Mouse (Mus musculus) liver, embryonic 12.5 days (tissue): ENCODE data around the gene 4430402I18Rik. TPM values are rescaled to one million over a fixed set of nuclear protein-coding genes. Genes with fewer than 3 reads are reported as not detected.

ENCODE experiments used
- ATAC-seq: fragments of 200-750 bp; cut with Nextera tagmentation; 2 replicates; pipeline ENCODE4 v1.8.0; 2017; ENCODE audit warnings: moderate number of reproducible peaks, mild to moderate bottlenecking, moderate library complexity
- H3K27ac ChIP-seq: fragments of 300-500 bp; sonication (generic); 2 replicates; pipeline ENCODE4 v1.5.1; 2016; ENCODE audit warnings: mild to moderate bottlenecking
- H3K27me3 ChIP-seq: fragments of 300-500 bp; sonication (generic); replicated peaks from 2 replicates; pipeline ENCODE4 v1.6.1; 2016; ENCODE audit warnings: mild to moderate bottlenecking, moderate library complexity
- H3K36me3 ChIP-seq: fragments of 300-500 bp; sonication (generic); 2 replicates; pipeline ENCODE4 v1.6.1; 2016; ENCODE audit warnings: mild to moderate bottlenecking, moderate library complexity
- H3K4me1 ChIP-seq: fragments of 300-500 bp; sonication (generic); 2 replicates; pipeline ENCODE4 v1.6.1; 2016
- H3K4me2 ChIP-seq: fragments of 300-500 bp; sonication (generic); 2 replicates; pipeline ENCODE4 v1.6.1; 2016; ENCODE audit warnings: mild to moderate bottlenecking, moderate library complexity
- H3K4me3 ChIP-seq: fragments of 300-500 bp; sonication (generic); 2 replicates; pipeline ENCODE4 v1.5.1; 2016; ENCODE audit warnings: mild to moderate bottlenecking, moderate library complexity
- H3K9ac ChIP-seq: fragments of 300-500 bp; sonication (generic); 2 replicates; pipeline ENCODE4 v1.6.1; 2016; ENCODE audit warnings: mild to moderate bottlenecking, moderate library complexity
- H3K9me3 ChIP-seq: fragments of 300-500 bp; sonication (generic); replicated peaks from 2 replicates; pipeline ENCODE4 v1.6.1; 2016; ENCODE audit warnings: mild to moderate bottlenecking, moderate library complexity
- WGBS: fragments of 180-500 bp; shearing (Covaris S2); methylation state at CpG from one replicate; pipeline ENCODE4 v1.1.7; 2016; ENCODE audit not compliant: insufficient replicate concordance; 5-methylcytosine and 5-hydroxymethylcytosine counted together
- polyA plus RNA-seq: library from polyadenylated mRNA; unstranded; fragments of >200 nt; fragmentation: Nextera tagmentation; extraction: Ambion mirVana; gene quantifications from 2 replicates; pipeline ENCODE4 v1.2.1, GENCODE M21; 2016

4430402I18Rik gene
- polyA plus RNA-seq, 1 experiment from 2014 or later: 0.85 TPM

DNA sequence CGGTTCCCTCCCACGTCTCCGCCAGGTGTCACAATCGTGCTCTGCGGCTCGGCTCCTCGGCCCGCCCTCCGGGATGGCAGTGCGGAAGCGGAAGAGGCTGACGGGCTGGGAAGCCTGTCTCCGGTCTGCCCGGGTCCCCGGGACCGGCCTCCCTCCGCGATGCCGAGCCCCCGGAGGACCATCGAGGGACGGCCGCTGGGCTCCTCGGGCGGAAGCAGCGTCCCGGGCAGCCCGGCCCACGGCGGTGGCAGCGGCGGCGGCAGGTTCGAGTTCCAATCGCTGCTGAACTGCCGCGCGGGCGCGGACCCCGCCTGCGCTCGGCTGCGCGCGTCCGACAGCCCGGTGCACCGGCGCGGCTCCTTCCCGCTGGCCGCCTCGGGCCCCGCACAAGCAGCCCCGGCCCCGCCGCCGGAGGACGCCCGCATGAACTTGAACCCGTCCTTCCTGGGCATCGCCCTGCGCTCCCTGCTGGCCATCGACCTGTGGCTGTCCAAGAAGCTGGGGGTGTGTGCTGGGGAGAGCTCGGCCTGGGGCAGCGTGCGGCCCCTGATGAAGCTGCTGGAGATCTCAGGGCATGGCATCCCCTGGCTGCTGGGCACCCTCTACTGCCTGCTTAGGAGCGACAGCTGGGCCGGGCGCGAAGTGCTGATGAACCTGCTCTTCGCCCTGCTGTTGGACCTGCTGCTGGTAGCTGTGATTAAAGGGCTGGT is 3.6 kb downstream of the 4430402I18Rik start, which contains the start of gene Plpp6:
Gene Plpp6 (plus strand): TSS at position 112 of the 710 bp plus-strand sequence.
- Histone ChIP-seq H3K27ac (no peak within 1 kb of the TSS), H3K9me3 (no peaks in the 10 kb centered on the region), H3K27me3 (peaks cover 29% of the 10 kb centered on the region; the same call in 1 of the 2 replicates), H3K9ac (peak within 1 kb of the TSS; percentile 85), H3K4me1 (peaks cover 10% of the 10 kb centered on the region), H3K4me3 (peak within 1 kb of the TSS; percentile 80), H3K36me3 (no peaks in the 10 kb centered on the region), H3K4me2 (peak within 1 kb of the TSS; percentile 97)
- ATAC-seq: peak; percentile 81
- whole genome bisulfite sequencing: under 1% methylated on average over 73 of the region's 73 CpGs

DNA sequence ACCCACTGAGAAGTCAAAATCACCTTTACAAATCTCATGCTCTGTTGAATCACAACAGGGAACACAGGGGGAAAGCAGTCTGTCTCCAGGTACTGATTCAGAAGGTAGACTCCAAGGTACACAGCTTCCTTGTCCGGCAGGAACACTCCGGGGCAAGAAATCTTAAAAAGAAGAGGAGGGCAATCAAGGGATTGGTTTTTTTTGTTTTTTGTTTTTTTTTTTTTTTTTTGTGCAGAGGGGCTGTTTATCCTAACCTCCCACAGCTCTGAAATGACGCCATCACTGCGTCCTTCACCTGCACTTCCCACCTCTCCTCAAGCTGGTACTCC is 4.1 kb downstream of the 4430402I18Rik start:
- H3K4me3 ChIP-seq: peak overlapping the region; percentile 80
- H3K36me3 ChIP-seq: no peaks in the 10 kb centered on the region
- peaks cover 29% of the 10 kb centered on the region; the same call in 1 of the 2 replicates for H3K27me3 ChIP-seq
- no peak overlapping the region for H3K27ac ChIP-seq
- ATAC-seq: no peak
- H3K4me2 ChIP-seq: peak overlapping the region; percentile 97
- H3K4me1 ChIP-seq: peaks cover 10% of the 10 kb centered on the region
- no peak overlapping the region; the same call in 1 of the 2 replicates for H3K9ac ChIP-seq
- no peaks in the 10 kb centered on the region for H3K9me3 ChIP-seq
- WGBS: 12% methylated on average over 4 of the region's 4 CpGs

DNA sequence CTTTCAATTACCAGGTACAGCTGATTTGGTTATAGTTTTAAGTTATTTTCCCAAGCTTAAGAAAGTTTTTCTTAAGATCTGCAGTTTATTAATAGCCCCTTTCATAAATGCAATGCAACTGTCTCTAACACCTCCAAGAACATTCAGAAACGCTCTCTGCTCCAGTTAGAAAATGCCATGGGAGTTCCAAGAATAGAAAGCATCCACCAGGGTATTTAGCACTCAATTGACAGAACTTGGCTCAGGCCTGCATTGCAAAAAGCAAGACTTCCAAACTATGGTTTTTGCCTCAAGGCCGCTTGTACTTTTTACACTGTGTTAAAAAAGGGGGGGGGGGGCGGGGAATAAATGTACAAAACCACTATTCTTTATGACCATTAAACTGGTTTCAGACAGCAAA is 4.5 kb downstream of the 4430402I18Rik start:
- 40% methylated on average over 3 of the region's 3 CpGs for WGBS
- Histone ChIP-seq H3K27me3 (peaks cover 29% of the 10 kb centered on the region; the same call in 1 of the 2 replicates), H3K27ac (no peak overlapping the region), H3K9ac (no peak overlapping the region), H3K36me3 (no peaks in the 10 kb centered on the region), H3K4me1 (peaks cover 10% of the 10 kb centered on the region), H3K4me3 (no peak overlapping the region), H3K4me2 (peak overlapping the region; percentile 97), H3K9me3 (no peaks in the 10 kb centered on the region)
- no peak for ATAC-seq

DNA sequence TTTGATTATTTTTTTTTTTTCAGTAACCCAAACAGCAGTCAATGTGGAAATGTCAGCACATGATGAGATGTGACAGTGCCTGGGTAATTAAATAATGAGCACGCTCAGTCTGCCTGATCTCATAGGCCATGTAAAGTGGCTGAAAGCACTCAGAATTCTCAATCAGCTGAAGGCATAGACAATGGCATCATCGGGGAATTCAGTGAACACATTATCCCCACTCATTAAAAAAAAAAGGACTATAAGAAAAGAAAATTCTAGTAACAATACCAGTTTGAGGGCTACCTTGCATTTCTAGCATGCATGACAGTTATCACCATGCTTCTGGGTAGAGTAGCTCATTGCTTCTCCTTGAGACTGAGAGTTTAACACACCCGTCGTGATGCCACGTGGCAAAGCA is 16.3 kb downstream of the 4430402I18Rik start:
- H3K9ac ChIP-seq: no peak overlapping the region
- no peak overlapping the region for H3K4me3 ChIP-seq
- H3K27me3 ChIP-seq: 0 out of 2 replicates have a peak, but pooled peaks cover 3% of the 10 kb centered on the region
- no peaks in the 10 kb centered on the region for H3K36me3 ChIP-seq
- H3K27ac ChIP-seq: no peak overlapping the region
- no peaks in the 10 kb centered on the region for H3K4me1 ChIP-seq
- H3K4me2 ChIP-seq: no peak overlapping the region
- no peak for ATAC-seq
- H3K9me3 ChIP-seq: no peaks in the 10 kb centered on the region
- 73% methylated on average over 5 of the region's 5 CpGs for WGBS

DNA sequence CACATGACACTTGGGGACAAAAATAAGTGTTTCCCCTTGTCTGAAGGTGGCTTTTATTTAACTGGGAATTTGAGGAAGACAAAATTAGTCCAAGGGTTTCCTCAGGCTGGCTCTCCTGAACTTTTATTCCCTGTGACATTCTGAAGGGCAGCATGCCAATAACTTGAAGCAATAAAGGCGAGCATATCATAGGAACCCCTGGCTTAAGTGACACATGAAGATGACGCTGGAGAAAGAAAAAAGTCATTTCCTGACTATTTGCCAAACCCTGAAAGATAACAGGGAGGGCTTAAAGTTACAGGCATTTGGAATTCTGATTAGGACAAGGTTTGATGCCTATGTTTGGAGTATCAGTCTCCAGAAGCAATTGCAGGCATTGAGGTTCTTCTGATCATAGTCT is 20.3 kb downstream of the 4430402I18Rik start:
- Histone ChIP-seq H3K9me3 (no peaks in the 10 kb centered on the region), H3K4me3 (no peak overlapping the region), H3K4me1 (no peaks in the 10 kb centered on the region), H3K4me2 (no peak overlapping the region), H3K27ac (no peak overlapping the region), H3K27me3 (0 out of 2 replicates have a peak, but pooled peaks cover 3% of the 10 kb centered on the region), H3K36me3 (no peaks in the 10 kb centered on the region), H3K9ac (no peak overlapping the region)
- ATAC-seq: no peak
- 18% methylated on average over 2 of the region's 2 CpGs for WGBS

DNA sequence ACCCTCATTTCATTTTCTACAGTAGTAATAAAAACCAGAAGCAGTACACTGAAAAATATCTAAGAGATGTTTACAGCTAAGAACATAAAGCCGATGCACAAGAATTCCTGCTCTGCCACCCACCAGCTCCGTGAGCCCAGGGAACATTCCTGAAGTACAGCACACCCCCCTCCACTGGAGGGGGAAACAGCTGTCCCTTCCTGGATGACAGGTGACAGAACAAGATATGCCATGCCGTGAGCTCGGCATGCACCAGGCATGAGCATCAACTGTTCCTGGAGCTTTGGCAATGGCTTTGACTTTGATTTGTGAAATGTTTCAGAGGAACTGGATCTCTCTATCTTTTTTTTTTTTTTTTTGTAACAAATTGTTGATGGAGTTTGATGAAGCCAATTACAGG is 20.8 kb downstream of the 4430402I18Rik start:
- 27% methylated on average over 4 of the region's 4 CpGs for WGBS
- Histone ChIP-seq H3K9ac (no peak overlapping the region), H3K27me3 (0 out of 2 replicates have a peak, but pooled peaks cover 3% of the 10 kb centered on the region), H3K9me3 (no peaks in the 10 kb centered on the region), H3K4me1 (no peaks in the 10 kb centered on the region), H3K4me2 (no peak overlapping the region), H3K27ac (no peak overlapping the region), H3K4me3 (no peak overlapping the region), H3K36me3 (no peaks in the 10 kb centered on the region)
- no peak for ATAC-seq

DNA sequence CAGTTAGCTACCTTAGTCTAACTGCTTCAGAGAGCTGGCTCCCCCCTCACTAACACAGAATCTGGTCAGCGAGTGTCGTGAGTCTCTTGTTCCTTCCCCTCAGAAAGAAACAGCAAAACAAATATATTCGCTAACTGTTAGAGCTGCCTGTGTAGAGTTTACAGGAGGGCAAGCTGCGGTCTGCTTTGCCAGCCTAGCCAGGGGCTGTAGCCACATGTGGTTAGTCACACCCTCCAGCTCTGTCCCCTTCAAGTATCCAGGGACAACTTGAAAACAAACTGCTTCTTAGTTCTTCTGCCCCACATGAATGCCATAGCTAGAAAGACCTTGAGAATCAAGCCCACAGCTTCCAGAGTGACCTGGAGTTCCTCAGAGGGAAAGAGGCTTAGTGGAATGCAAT is 26.3 kb downstream of the 4430402I18Rik start:
- Histone ChIP-seq H3K4me3 (no peak overlapping the region), H3K36me3 (no peaks in the 10 kb centered on the region), H3K27ac (no peak overlapping the region), H3K4me2 (no peak overlapping the region), H3K9me3 (no peaks in the 10 kb centered on the region), H3K4me1 (peaks cover 3% of the 10 kb centered on the region; the same call in 1 of the 2 replicates), H3K9ac (no peak overlapping the region), H3K27me3 (no peaks in the 10 kb centered on the region)
- 54% methylated on average over 4 of the region's 4 CpGs for WGBS
- no peak for ATAC-seq

DNA sequence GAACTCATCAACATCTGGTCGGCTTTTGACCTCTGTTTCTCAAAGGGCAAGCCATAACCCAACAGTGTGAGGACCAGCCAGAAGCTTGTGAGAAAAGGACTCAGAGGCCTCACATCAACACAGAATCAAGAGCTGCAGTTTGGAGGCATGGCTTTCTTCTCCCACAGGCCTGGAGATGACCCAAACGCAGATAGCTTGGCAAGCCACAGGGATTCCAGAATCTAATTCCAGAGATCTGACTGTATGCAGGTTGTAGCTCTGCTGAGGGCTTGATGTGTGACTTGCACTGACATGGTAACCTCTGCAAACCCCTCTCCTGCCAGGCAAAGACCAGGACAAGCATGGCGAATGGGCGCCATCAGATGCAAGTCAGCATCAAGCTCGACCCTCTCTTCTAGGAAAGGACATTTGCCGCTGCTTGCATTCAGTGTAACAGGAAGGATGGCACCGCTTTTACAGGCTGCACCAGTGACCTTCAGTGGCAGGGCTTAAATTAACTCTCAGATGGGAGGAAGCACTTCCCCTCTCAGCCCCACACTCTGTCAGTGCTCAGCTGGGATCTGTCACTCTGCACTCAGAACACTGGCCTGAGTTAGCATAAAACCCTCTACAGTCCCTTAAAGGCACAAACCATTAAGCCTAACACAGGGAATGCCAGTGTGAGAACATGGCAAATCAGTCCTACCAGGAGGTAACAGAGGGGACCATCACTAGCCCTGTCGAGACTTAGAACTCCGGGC is 27.3 kb downstream of the 4430402I18Rik start:
- WGBS: 47% methylated on average over 9 of the region's 9 CpGs

DNA sequence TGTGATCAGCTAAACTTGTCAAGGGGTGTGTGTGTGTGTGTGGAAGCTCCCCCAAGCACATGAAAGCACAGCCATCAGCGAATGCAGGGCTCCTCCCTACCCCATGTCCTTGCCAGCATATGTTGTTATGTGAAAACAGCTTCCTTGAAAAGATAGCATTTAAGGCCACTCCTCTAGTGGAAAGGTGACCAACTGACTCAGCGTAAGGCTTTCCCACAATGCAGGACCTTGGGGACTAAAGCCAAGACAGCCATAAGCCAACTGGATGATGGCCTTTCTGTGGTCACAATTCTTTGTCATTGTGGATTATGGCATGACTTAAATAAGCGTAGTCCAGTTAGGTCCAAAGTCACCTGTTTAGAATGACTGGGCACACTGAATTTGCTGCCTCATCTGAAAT is 32.7 kb downstream of the 4430402I18Rik start:
- Histone ChIP-seq H3K4me3 (no peak overlapping the region), H3K27me3 (no peaks in the 10 kb centered on the region), H3K4me1 (no peaks in the 10 kb centered on the region), H3K27ac (no peak overlapping the region), H3K9ac (no peak overlapping the region), H3K36me3 (no peaks in the 10 kb centered on the region), H3K9me3 (no peaks in the 10 kb centered on the region), H3K4me2 (no peak overlapping the region)
- ATAC-seq: no peak
- WGBS: 67% methylated on average over 3 of the region's 3 CpGs

More for the DNA sequence above, 27.3 kb downstream of the 4430402I18Rik start:
- Histone ChIP-seq H3K4me2 (no peak overlapping the region), H3K9ac (no peak overlapping the region), H3K4me1 (peaks cover 3% of the 10 kb centered on the region; the same call in 1 of the 2 replicates), H3K27ac (no peak overlapping the region), H3K36me3 (no peaks in the 10 kb centered on the region), H3K27me3 (no peaks in the 10 kb centered on the region), H3K9me3 (no peaks in the 10 kb centered on the region), H3K4me3 (no peak overlapping the region)
- no peak for ATAC-seq

DNA sequence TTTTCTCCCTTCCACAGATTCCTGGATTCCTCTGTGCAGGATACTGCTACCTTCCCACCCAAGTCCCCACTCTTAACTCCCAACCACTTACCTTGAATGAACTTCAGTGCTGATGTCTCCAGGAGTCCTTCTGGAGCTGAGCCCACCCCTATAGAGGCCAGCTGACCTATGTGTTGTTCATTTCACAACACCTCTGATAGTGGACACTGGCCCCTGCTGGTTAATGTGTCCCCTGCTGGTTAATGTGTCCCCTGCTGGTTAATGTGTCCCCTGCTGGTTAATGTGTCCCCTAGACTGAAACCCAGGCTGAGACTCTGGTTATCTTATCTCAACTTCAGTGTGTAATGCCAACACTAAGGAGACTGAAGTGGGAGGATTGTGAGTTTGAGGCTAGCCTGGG is 38.6 kb downstream of the 4430402I18Rik start:
- no peak overlapping the region for H3K4me2 ChIP-seq
- H3K27ac ChIP-seq: no peak overlapping the region
- H3K36me3 ChIP-seq: no peaks in the 10 kb centered on the region
- ATAC-seq: peak; percentile 47; the same call in 1 of the 2 replicates
- H3K9ac ChIP-seq: no peak overlapping the region
- no peak overlapping the region for H3K4me3 ChIP-seq
- peaks cover 6% of the 10 kb centered on the region; the same call in 1 of the 2 replicates for H3K4me1 ChIP-seq
- H3K9me3 ChIP-seq: no peaks in the 10 kb centered on the region
- no peaks in the 10 kb centered on the region for H3K27me3 ChIP-seq

DNA sequence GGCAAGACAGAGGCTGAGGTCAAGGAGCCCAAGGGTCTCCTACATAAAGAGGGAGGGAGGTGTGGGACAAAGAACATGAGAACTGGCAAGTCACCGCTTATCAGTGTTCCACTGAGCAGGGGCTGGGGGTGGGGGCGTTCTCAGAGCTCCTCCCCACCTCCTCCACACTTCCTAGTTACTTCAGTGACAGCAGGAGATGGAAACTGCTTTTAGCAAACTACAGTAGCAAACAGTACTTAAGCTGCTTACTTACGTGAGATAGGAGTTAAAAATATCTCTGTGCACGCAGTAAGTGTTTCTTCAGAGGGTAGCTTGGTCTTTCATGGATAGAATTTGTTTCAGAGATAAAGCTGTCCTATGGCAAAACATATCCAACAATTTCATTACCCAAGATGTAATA is 40.2 kb downstream of the 4430402I18Rik start:
- 21% methylated on average over 4 of the region's 4 CpGs for WGBS
- H3K27ac ChIP-seq: no peak overlapping the region
- H3K9me3 ChIP-seq: no peaks in the 10 kb centered on the region
- no peak overlapping the region for H3K4me3 ChIP-seq
- no peaks in the 10 kb centered on the region for H3K27me3 ChIP-seq
- peaks cover 6% of the 10 kb centered on the region; the same call in 1 of the 2 replicates for H3K4me1 ChIP-seq
- H3K36me3 ChIP-seq: no peaks in the 10 kb centered on the region
- H3K9ac ChIP-seq: no peak overlapping the region
- no peak overlapping the region for H3K4me2 ChIP-seq
- no peak for ATAC-seq

DNA sequence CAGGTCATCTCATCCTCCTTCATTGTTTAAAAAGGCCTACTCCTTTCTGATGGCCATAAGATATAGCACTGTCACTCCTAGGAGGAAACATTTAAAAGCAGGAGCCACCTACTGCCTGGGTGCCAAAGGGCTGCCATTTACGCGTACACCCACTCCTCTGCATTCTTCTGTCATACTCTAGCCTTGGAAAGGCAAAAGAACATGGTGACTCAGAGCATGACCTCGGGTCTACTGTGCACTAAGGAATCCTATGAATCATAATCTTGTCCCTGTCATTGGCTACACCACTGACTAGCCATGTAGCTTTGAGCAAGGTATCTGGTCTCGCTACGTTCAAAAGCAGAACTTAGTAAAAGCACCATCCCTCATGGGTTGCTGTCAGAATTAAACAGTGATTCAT is 41.2 kb downstream of the 4430402I18Rik start:
- WGBS: 69% methylated on average over 5 of the region's 5 CpGs
- no peak for ATAC-seq

More for the DNA sequence above, 41.2 kb downstream of the 4430402I18Rik start:
- Histone ChIP-seq H3K4me3 (no peak overlapping the region), H3K4me1 (peaks cover 6% of the 10 kb centered on the region; the same call in 1 of the 2 replicates), H3K9ac (no peak overlapping the region), H3K27me3 (no peaks in the 10 kb centered on the region), H3K36me3 (no peaks in the 10 kb centered on the region), H3K9me3 (no peaks in the 10 kb centered on the region), H3K4me2 (no peak overlapping the region), H3K27ac (no peak overlapping the region)
